Mouse (Mus musculus) frontal cortex, postnatal 36 days (tissue): ENCODE data around the gene Creb5.
"Not testable (repeated sequence)": the region's sequence is repeated elsewhere in the genome, so short reads cannot be mapped to it uniquely, and the experiment has no call there.

Experiments
- DNase-seq, 2 experiments: peaks; one replicate each; pipeline ENCODE4 v3.0.0; 2022; ENCODE audit warnings: low spot score in 2 of 2

Creb5 gene

DNA sequence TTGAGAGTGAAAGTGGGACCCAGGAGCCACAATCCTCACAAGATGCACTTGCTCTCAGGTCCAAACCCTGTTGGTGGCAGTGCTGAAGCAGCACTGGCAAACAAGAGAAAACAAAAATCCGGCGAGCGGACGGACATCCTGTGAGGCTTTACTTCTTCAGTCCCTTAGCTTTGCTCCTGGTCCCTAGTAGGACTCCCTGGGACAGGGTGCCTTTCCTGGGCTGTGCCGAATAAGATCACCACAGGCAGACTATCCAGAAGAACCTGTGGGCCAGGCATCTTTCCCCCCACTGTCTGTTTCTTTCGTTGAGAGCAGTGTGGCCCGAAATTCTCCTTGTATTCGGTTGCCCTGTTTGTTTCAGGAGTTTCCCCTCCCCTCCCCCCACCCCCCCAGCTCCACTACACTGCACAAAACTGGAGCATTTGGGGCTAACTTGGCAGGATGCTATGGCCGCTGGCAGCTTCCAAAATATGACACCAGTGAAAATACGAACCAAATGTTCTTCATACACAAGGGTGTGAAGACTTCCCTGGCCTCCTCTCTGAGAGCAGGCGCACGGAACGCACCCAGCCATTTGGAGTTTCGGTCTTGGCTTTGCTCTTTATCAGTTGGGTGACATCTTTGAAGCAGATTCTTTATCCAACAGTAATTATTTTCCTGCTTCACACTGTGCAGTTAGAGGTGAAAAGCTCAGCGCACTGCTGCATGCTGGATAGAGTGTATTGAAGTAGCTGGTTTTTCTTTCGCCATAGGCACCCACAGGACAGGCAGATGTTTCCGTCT, 32.7 kb downstream of the Creb5 start:
- DNase-seq: peak in 1 of 2 experiments; percentile 17

DNA sequence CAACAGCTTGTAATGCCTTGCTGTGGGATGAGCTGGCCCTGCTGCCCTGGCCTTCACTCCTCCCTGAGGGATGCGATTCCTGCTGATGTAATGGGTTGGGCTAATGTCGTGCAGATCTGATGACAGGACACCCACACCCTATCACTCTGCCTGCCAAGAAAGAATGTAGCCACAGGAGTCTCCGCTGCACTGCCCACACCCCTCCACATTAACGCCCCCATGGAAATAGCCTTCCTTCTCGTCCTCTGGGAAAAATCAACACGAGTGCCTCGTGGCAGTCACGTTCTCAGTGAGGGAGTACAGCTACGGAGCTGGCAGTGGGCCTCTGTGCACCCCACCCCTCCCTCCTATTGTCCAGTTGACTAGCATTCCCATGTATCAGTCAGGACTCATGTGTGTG, 50.3 kb downstream of the Creb5 start:
- no peak for DNase-seq

DNA sequence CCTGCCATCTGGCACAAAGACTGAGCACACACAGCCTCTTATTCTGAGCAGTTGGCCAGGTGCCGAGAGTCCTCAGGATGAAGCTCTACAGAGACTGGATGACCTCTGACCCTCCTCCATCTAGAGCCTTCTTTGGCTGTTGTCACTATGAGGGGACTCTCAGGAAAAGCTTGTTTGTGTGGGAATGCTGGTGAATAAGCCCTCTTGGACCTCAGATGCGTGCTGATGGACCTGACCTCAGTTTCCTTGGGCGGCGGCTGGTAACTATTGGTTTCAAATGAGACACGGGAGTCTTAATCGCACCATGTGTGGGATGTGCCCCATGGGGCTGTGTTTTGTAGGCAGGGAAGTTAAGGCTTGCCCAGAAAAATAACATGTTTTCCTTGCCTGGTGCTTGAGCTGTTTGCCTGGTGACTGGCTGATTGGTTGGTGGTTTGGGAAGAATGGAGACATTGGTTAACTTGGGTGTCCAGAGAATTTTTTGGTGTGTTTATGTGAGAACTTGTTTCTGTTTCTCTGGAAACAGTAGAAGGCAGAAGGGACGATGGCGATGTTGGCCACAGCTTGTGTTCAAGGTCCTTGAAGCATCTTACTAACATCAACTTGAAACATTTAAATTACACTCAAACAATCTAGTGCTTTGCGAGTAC, 65.4 kb downstream of the Creb5 start:
- no peak for DNase-seq

DNA sequence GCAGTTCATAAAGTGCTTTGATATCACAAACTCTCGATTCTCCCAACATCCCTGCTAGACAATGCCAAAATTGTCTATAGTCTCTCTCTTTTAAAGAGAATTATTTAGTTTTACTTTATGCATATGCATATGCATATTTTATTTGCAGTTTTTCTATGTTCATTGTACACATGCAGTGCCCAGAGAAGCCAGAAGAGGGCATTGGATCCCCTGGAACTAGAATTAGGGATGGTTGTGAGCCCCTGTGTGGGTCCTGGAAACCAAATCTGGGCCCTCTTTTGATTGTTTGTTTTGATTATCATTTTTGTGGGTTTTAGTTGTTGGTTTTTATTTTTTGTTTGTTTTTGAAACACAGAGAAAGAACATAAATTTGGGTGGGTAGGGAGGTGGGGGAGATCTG, 69.3 kb downstream of the Creb5 start:
- DNase-seq: no peak

DNA sequence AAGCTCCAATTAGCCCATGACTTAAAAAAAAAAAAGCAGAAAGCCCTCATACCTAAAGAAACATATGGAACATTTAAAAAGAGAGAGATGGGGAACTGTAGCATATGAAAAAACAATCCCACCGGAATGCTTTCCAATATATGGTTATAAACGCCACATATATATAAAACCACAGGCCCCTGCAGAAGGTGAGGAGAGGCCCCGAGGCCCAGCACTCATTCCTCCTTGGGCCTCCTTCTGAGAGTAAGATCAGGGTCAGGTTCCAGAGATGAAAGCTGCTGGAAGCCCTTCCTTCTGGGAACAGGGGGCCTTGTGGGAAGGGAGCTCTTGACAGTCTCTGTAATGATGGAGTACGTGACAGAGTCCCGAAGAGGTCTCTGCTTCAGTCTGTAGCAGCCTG, 76.5 kb downstream of the Creb5 start:
- no peak for DNase-seq

DNA sequence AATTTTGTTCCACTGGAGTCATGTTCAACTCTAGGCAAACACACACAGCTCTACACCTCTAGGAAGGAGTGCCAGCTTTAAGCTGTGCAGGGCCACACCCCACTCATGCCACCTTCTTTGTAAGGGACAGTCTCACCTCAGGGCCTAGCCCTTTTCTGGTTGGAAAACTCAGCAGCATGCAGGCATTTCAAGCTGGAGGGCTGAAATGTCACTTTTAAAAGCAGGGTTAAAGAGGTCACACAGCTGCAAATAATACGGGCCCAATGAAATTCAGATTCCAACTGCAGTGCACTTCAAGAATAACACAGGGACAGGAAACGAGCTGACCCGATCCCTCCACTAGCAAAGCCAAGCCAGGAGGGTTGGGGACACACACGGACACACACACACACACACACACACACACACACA, 76.9 kb downstream of the Creb5 start:
- no peak for DNase-seq

DNA sequence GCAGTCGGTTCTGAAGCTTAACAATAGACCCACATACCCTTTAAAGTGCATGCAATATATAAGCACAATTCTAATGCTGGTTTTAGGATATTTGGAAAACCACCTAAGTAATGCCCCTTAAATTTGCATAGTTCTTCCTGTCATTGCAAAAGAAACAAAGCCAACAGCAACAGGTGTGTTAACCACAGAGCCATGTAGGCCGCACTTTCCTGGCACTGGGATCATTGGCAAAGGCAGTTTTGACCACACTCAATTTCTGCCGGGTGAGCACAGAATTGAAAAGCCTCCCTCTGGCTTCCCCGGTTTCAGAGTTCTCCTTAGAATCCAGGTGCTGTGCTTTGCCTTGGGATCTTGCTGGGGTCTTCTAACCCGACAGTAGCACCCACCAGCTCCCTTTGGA, 82.1 kb downstream of the Creb5 start:
- no peak for DNase-seq

DNA sequence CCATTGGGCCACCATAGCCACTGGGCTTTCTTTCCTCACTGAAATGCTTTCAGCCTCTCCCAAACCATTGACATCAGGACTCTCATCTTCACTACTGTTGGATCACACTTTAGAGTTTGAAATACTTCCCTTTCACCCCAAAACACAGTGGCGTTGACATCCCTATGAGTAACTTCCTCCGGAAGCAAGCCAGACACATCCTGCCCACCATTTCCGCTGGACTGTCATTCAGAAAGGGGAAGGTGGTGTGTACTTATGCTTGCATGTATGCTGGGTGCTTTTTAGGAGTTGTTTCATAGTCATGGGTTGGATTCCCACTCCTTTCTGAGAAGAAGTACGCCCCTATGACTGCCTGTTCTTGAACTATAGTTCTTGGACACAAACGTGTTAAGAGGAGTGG, 82.9 kb downstream of the Creb5 start:
- DNase-seq: no peak

DNA sequence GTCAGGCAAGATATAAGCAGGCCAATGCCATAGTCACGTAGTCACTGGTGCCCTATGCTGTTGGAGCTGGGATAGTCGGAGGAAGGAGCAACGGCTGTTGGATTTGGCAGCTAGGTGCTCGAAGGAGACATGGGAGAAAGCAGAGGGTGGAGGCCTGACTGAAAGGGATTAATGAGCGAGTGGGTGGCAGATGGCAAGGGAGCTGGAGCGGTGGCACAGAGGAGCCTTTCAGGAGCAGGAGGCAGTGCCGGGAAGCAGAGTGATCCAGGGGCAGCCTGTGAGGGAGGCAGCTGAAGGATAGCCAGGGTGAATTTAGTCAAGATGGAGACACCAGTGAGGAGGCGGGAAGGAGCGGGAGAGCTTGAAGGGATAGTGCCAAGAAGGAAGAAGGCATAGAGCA, 84.9 kb downstream of the Creb5 start:
- no peak for DNase-seq

DNA sequence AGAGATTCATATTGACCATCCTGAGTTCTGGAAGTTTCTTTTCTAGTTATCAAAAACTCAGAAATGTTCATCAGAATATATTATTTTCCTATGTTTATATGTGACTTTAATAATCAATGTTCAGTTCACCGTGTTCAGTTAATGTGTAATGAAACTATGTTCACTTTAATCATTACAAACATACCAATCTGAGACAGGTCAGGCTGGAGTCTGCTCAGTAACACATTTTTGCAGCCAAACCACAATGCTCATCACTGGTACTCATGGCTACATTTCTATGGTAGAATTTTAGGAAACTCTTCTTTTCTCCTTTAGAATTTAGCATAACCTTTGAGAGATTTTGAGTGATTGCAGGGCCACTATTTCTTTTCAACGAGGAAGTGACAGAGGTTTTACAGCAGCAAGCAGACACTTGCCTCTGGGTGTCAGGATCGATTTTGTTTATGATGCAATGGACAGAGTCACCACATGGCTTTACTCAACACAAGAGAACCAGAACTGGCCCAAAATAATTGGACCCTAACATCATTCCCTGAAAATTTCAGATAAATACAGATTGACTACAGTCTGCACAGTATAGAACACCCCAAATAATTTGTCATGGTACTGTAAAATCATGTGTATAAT, 87.4 kb downstream of the Creb5 start:
- DNase-seq: no peak

DNA sequence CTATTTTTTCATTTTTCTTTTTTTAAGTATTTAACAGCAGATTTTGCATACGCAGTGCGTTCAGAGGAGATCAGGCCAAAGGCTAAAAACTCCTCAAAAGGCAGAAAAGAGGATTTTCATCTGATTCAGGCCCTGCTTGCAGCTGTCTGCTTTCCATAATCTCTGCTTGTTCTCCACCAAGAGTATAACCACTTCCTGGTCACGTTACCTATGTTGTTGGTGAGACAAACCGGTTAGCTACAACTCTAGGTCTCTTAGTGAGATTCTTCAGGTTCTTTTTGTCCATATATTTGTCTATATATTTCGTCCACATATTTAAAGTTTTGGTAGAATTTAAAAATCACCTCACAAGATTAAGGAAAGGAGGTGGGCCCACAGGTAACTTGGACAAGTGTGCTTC, 102.2 kb downstream of the Creb5 start:
- no peak for DNase-seq

DNA sequence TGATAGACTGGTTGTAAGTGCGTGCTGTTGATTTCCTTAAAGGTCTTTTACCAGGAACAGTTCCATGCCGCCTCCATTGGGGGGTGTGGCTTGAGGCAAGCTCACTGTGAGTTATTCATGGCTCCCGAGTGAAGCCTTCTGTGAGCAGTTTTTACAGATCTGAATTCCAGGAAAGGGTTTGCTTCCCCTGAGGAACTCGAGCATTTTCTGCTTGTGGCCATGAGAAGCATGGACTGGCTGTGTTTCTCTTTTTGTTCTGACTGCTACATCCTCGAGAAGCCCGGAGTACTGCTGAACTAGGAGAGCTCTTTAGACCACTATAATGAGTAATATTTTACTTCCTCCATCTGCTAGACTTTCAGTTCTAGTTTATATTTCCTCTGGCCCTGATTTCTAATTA, 103.3 kb downstream of the Creb5 start:
- peak; percentile 28 to 51 for DNase-seq

DNA sequence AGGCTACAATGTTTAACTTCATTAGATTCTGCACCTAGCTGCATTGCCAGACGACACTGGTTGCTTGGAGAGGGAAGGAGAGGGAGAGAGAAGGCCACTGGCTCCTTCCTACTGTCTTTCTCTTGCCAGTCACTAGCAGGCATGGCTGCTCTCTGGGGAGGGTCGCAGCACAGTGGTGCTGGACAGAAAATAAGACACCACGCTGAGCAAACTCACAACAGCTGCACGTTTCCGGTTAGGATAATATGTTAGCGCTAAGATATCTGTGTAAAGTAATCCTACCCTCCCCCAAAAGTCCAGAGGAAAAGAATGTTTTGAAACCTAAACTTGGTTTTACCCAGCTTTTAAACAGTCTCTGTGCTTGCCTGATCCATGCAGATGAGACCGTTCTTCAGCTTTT, 107.0 kb downstream of the Creb5 start:
- DNase-seq: no peak

DNA sequence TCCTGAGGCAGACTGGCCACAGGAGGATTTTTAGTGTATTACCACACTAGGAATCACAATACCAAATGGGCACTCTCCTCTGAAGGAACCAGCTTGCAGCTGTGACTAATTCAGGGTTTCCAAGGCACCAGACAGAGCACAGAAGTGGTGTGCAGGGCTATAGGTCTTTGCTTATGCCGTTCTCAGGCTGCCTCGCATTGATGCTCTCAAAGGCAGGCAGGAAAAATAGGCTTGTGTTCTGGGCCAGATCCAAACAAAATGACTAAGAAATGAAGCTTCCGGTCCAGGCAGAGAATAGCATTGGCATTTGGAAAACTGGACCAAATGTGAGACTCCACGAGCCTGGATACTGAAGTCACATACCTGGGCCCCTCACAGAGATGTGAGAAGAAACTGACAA, 108.1 kb downstream of the Creb5 start:
- DNase-seq: no peak

DNA sequence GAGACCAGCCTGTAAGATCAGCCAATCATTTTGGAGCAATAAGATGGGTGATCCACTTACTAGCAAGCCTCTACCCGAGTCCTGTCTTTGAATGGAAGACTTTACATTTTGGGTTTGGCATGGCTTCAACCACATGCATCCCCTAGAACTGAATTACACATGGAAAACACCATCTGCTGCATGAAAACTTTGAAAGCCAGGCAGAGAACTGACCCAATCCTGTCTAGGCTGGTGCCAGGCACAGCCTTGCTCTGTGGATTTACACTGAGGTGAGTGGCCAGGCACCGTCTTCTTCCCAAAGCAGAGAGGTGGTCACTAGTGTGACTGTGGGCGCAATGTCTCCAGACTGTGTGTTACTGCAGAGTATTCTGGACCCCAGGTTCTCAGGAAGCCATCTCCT, 109.4 kb downstream of the Creb5 start:
- DNase-seq: peak in 1 of 2 experiments; percentile 38

DNA sequence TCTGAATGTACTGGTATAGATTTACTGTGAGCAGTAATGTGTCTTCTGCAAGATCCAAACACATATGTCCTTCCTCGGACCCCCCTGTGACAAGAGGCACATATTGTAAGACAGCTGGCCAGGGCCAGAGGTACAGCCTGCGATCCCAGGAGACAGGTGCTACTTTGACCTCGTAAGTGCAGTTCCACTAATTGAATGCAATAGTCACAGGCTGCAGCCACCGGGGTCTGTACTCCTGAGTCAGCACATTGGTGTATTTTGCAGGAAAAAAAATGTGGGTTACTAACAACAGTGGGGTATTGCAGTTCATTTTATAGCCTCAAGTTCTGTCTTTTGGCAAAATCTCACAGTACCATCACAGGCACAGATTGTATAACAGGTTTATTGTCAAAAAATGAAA, 110.7 kb downstream of the Creb5 start:
- no peak for DNase-seq

DNA sequence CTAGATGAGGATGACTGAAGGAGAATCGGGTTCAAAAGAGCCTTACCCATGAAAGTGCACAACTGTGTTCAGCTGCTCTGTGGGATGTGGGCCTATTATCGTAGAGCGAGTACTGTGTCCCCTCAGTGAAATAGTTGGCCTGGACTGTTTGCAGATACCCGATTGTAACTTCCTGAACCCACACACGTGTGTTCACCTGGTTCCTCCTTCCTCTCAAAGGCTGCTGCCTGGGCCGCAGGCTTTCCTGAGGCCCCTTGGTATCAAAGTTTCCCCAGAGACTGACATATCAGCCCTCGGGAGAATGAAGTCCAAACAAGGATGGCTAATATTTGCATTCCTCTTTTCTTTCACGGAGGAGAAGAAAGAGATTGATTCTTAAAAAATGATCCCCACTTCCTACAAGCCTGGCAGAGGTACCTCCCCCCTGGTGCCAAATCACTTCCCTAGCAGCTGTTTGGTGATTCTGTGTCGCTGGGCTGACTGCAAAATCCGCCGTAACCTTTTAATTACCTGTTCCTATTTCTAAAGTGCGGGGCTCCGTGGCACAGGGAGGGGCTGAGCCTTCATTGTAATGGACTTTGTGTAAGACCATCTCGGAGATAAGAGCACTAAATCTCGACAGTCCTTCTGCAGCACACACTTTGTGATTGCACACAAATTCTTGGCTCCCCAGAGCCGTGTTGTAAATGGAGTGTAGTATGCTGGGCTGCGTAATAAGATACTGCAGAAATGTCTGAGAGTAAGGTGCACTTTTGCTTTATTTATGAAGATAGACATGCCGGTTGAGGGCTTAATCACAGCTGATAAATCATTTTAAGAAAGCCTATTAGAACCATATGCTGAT, 111.4 kb downstream of the Creb5 start:
- DNase-seq: no peak

DNA sequence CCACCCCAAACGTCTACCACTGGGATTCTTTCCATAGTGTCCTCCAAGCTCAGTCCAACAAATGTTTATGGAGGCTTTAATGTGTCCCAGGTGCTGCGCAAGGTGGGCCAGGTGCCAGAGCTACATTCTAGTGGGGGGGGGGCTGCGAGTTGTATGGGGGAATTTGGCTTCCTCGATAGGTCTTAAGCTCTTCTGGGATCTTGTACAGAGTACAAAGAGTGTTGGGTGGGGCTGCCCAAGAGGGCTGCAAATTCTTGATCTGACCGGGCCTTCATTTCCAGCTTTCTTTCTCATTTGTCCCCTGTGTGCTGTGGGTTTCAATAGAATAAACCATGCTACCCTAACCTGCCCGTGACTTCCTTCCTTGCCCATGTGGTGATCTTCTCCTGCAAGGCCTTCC, 114.3 kb downstream of the Creb5 start:
- DNase-seq: no peak

DNA sequence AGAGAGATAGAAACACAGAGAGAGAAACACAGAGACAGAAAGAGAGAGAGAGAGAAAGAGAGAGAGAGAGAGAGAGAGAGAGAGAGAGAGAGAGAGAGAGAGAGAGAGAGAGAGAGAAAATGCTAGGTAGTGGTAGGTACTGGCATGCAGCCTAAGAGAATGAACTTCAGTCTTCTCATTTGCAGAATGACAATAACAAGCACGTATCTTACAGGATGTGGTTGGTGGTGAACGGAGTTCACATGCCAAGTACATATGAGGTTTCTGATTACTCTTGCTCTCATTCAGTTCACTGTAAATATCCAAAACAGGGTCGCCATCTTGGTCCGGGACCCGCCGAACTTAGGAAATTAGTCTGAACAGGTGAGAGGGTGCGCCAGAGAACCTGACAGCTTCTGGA, 115.5 kb downstream of the Creb5 start:
- not testable (repeated sequence) for DNase-seq

DNA sequence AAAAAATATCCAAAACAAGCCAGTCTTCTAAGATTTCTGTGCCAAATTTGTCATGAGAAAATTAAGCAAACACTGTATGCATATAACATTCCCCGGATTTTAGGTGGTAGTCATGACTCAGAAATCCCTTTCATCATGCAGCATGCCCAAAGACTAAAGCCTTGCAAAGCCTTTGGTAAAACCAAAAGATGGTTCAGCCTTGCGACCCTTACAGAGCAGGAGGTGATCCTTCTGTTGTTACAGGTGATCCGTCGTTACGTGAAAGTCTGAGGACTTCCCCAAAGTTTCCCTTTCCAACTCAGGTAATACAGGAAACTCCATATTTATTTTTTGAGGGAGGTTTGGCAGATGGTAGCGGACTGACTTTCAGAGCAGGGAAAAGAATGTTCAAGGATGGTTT, 122.1 kb downstream of the Creb5 start:
- DNase-seq: no peak

DNA sequence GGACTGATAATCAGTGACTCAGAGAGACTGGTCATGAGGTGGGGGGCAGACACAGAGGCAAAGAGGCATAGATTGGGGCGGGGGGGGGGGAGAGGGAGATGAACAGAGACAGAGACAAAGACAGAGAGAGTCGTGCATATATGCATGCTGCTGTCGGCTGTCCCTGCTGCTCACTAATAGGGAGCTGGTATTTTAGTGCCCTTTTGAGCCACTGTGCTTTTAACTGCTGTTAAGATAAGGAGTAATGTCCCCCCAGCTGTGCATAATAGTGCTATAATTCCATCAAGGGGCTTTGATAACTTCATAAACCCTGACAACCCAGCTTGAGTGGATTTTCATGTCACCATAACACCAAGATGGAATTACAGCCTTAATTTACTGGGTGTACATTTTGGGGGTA, 134.3 kb downstream of the Creb5 start:
- no peak for DNase-seq

DNA sequence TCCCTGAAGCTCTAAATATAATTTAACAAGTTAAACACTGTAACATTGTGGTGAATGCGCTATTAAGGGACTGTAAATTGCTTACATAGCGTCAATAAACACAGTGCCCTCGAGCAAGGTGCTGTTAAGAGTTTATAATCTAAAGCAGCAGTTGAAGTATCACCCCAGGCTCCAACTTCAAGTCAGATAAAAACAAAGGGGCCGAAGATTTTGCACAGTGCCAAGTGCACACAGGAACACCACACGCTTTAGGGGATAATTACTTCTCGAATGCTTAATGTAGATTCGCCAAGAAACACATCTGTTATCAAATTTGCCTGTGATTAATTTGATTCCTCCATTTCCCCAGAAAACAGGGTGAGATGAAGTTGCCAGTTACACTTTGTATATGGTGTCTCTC, 142.3 kb downstream of the Creb5 start:
- no peak for DNase-seq
